ENCODE assay signal across 9 mouse cellular contexts in genomic region chr2:32260635-32261034, GRCm38 (mm10). TPM values are rescaled to one million over a fixed set of nuclear protein-coding genes. Genes with fewer than 3 reads are reported as not detected.
DNase-seq lines count a peak whose midpoint lies in the region; ATAC-seq and TF ChIP-seq lines count a peak whose summit lies in the region.
"Had no signal": no experiment of that assay in that cellular context is flagged by ENCODE, and none has a peak within 500 bp of the region (broad histone marks: within the 10 kb centered on the region; RNA-seq: fewer than 3 reads in every experiment).

No protein-coding gene starts in this region.

- H3K36me3 ChIP-seq in hindbrain, postnatal 0 days (ENCODE audit: insufficient read depth, low read length), result peaks cover 16% of the 10 kb centered on the region; the same call in 1 of the 2 replicates
- H3K36me3 ChIP-seq in liver, embryonic 14.5 days (replicated peaks; ENCODE audit: control insufficient read depth, insufficient read depth, low read depth), result peaks cover 12% of the 10 kb centered on the region
- H3K36me3 ChIP-seq in neural tube, embryonic 14.5 days (ENCODE audit: control insufficient read depth, insufficient read depth, low read length), result peaks cover 18% of the 10 kb centered on the region

- no peaks in the 10 kb centered on the region for H3K27me3 ChIP-seq in hindbrain, postnatal 0 days (ENCODE audit: insufficient read depth, low read length)
- no peaks in the 10 kb centered on the region for H3K27me3 ChIP-seq in liver, embryonic 14.5 days (ENCODE audit: control insufficient read depth, insufficient read depth, low read length)
- no peaks in the 10 kb centered on the region for H3K27me3 ChIP-seq in neural tube, embryonic 14.5 days (ENCODE audit: control insufficient read depth, insufficient read depth, low read length)
- H3K27me3 ChIP-seq: midbrain, embryonic 12.5 days had no signal

- H3K4me2 ChIP-seq in hindbrain, postnatal 0 days (ENCODE audit: low read depth, low read length), result no peak overlapping the region; the same call in 1 of the 2 replicates
- peak overlapping the region; percentile 70 for H3K4me2 ChIP-seq in liver, embryonic 14.5 days (ENCODE audit: low read depth)
- no peak overlapping the region for H3K4me2 ChIP-seq in neural tube, embryonic 14.5 days (ENCODE audit: low read depth, low read length)

- no peaks in the 10 kb centered on the region for H3K9me3 ChIP-seq in hindbrain, postnatal 0 days (ENCODE audit: low read length)
- H3K9me3 ChIP-seq in liver, embryonic 14.5 days (ENCODE audit: control insufficient read depth, low read length), result no peaks in the 10 kb centered on the region
- no peaks in the 10 kb centered on the region for H3K9me3 ChIP-seq in neural tube, embryonic 14.5 days (ENCODE audit: control insufficient read depth, low read length)
- H3K9me3 ChIP-seq: midbrain, embryonic 12.5 days had no signal

- H3K9ac ChIP-seq in hindbrain, postnatal 0 days (replicated peaks; ENCODE audit: low read length), result no peak overlapping the region
- 0 out of 2 replicates have a peak overlapping the region, but pooled peaks have one; percentile 46 for H3K9ac ChIP-seq in liver, embryonic 14.5 days (replicated peaks)
- H3K9ac ChIP-seq in neural tube, embryonic 14.5 days (replicated peaks; ENCODE audit: low read depth, low read length), result no peak overlapping the region; the same call in 1 of the 2 replicates

- peak; percentile 51 for ATAC-seq in erythroblast, adult 5-6 weeks (replicated peaks; ENCODE audit: low FRiP score, poor library complexity, severe bottlenecking)
- no peak for ATAC-seq in hindbrain, postnatal 0 days
- ATAC-seq in liver, embryonic 14.5 days (ENCODE audit: insufficient read depth), result no peak
- ATAC-seq in neural tube, embryonic 14.5 days (ENCODE audit: low read depth), result peak; percentile 33; the same call in 1 of the 2 replicates

- WGBS in hindbrain, postnatal 0 days, result 23% methylated on average over 4 of the region's 4 CpGs
- 26% methylated on average over 4 of the region's 4 CpGs for WGBS in liver, embryonic 14.5 days (ENCODE audit: insufficient replicate concordance)
- WGBS in neural tube, embryonic 14.5 days, result 28% methylated on average over 4 of the region's 4 CpGs

- H3K27ac ChIP-seq in hindbrain, postnatal 0 days, result no peak overlapping the region
- peak overlapping the region; percentile 34; the same call in 1 of the 2 replicates for H3K27ac ChIP-seq in liver, embryonic 14.5 days
- H3K27ac ChIP-seq in neural tube, embryonic 14.5 days (ENCODE audit: low read depth, low read length), result no peak overlapping the region
- H3K27ac ChIP-seq: midbrain, embryonic 12.5 days had no signal

- no peak for TF ChIP-seq EP300 in liver, embryonic 14.5 days (IDR thresholded peaks at IDR 0.05; ENCODE audit: low read depth)

- peak; percentile 34 for DNase-seq in gastrocnemius, postnatal 10 days
- no peak for DNase-seq in gastrocnemius, adult 8-10 months (ENCODE audit: low spot score in 2 of 2)
- peak; percentile 60 for DNase-seq in WW6 (ENCODE audit: low read depth, low spot score)
- peak; percentile 61 for DNase-seq in hindbrain, postnatal 0 days (ENCODE audit: low spot score)
- DNase-seq in liver, embryonic 14.5 days (ENCODE audit: low read depth in 3 of 3, low spot score in 3 of 3), result peak; percentile 58 to 72 (median 62)
- DNase-seq in ovary, adult 18-20 months (ENCODE audit: low spot score), result no peak

- no peak overlapping the region for H3K4me3 ChIP-seq in hindbrain, postnatal 0 days (ENCODE audit: low read length)
- peak overlapping the region in 1 of 2 experiments; percentile 97; a peak in 1 of 4 replicates for H3K4me3 ChIP-seq in liver, embryonic 14.5 days (ENCODE audit: insufficient read depth in 1 of 2, low read depth in 2 of 2, low read length in 2 of 2)
- H3K4me3 ChIP-seq in neural tube, embryonic 14.5 days (ENCODE audit: low read depth, low read length), result no peak overlapping the region; the same call in 1 of the 2 replicates

- H3K4me1 ChIP-seq in hindbrain, postnatal 0 days (ENCODE audit: insufficient read depth, low read length), result peaks cover 6% of the 10 kb centered on the region; the same call in 1 of the 2 replicates
- H3K4me1 ChIP-seq in liver, embryonic 14.5 days (replicated peaks; ENCODE audit: control insufficient read depth in 2 of 2, insufficient read depth in 2 of 2, low read length in 1 of 2), result peaks cover 6 to 13% of the 10 kb centered on the region in 2 experiments
- H3K4me1 ChIP-seq in neural tube, embryonic 14.5 days (ENCODE audit: control insufficient read depth, insufficient read depth, low read length), result peaks cover 7% of the 10 kb centered on the region

- TF ChIP-seq CTCF in hindbrain, postnatal 0 days (IDR thresholded peaks at IDR 0.05; ENCODE audit: low read depth), result peak; percentile 55
- TF ChIP-seq CTCF in liver, embryonic 14.5 days (IDR thresholded peaks at IDR 0.05; ENCODE audit: low read depth), result peak; percentile 68

RNA-seq across cellular contexts. Expression of gene Uck1, which starts 0.7 kb away (rescaled TPM):
- total RNA-seq in gastrocnemius, postnatal 10 days (2021), result 10 to 100 TPM; 18.0 to 20.2 TPM
- total RNA-seq in gastrocnemius, adult 8-10 months (2022), result 10 to 100 TPM; 10.1 to 10.9 (median 10.7) TPM
- 0.96 and 3.1 TPM in 2 replicates for total RNA-seq in erythroblast, adult 5-6 weeks (2015; ENCODE audit: low replicate concordance)
- 4.0 and 11.6 TPM in 2 replicates for total RNA-seq in erythroblast, adult 5-6 weeks (2017; ENCODE audit: low replicate concordance)
- 115 and 138 TPM in 2 replicates for total RNA-seq in hindbrain, postnatal 0 days (2014; rRNA removed)
- polyA plus RNA-seq in hindbrain, postnatal 0 days (2015; fragmentation: Nextera tagmentation; extraction: Ambion mirVana), result 90.8 and 92.5 TPM in 2 replicates
- polyA plus RNA-seq in liver, embryonic 14.5 days (2012; rRNA removed), result 17.7 and 19.8 TPM in 2 replicates
- 21.5 and 21.8 TPM in 2 replicates for polyA plus RNA-seq in liver, embryonic 14.5 days (2014; fragmentation: Nextera tagmentation; extraction: Ambion mirVana)
- 79.3 and 91.7 TPM in 2 replicates for polyA plus RNA-seq in neural tube, embryonic 14.5 days (2014; fragmentation: Nextera tagmentation; extraction: Ambion mirVana)

RNA-seq across cellular contexts. Expression of gene Pomt1, which starts 24.2 kb away (rescaled TPM):
- total RNA-seq in gastrocnemius, postnatal 10 days (2021), result 10 to 100 TPM; 16.0 to 17.2 TPM
- 10 to 100 TPM in 3 of 4 experiments, 1 to 10 TPM in 1; 10.0 to 12.5 (median 11.9) TPM for total RNA-seq in gastrocnemius, adult 8-10 months (2022)
- total RNA-seq in erythroblast, adult 5-6 weeks (2015; ENCODE audit: low replicate concordance), result 5.0 and 6.0 TPM in 2 replicates
- 3.9 and 10.9 TPM in 2 replicates for total RNA-seq in erythroblast, adult 5-6 weeks (2017; ENCODE audit: low replicate concordance)
- total RNA-seq in hindbrain, postnatal 0 days (2014; rRNA removed), result 41.2 and 41.8 TPM in 2 replicates
- 18.0 and 19.4 TPM in 2 replicates for polyA plus RNA-seq in hindbrain, postnatal 0 days (2015; fragmentation: Nextera tagmentation; extraction: Ambion mirVana)
- polyA plus RNA-seq in liver, embryonic 14.5 days (2012; rRNA removed), result 9.6 and 10.1 TPM in 2 replicates
- polyA plus RNA-seq in liver, embryonic 14.5 days (2014; fragmentation: Nextera tagmentation; extraction: Ambion mirVana), result 10.1 and 12.1 TPM in 2 replicates
- 28.2 and 30.4 TPM in 2 replicates for polyA plus RNA-seq in neural tube, embryonic 14.5 days (2014; fragmentation: Nextera tagmentation; extraction: Ambion mirVana)

RNA-seq across cellular contexts. Expression of gene Golga2, which starts 26.5 kb away (rescaled TPM):
- total RNA-seq in gastrocnemius, postnatal 10 days (2021), result 10 to 100 TPM; 71.3 to 76.5 TPM
- total RNA-seq in gastrocnemius, adult 8-10 months (2022), result 10 to 100 TPM; 50.1 to 62.3 (median 53.8) TPM
- 6.3 and 11.1 TPM in 2 replicates for total RNA-seq in erythroblast, adult 5-6 weeks (2015; ENCODE audit: low replicate concordance)
- 34.5 and 44.0 TPM in 2 replicates for total RNA-seq in erythroblast, adult 5-6 weeks (2017; ENCODE audit: low replicate concordance)
- total RNA-seq in hindbrain, postnatal 0 days (2014; rRNA removed), result 49.3 and 55.8 TPM in 2 replicates
- polyA plus RNA-seq in hindbrain, postnatal 0 days (2015; fragmentation: Nextera tagmentation; extraction: Ambion mirVana), result 24.4 and 25.7 TPM in 2 replicates
- polyA plus RNA-seq in liver, embryonic 14.5 days (2012; rRNA removed), result 10.0 and 13.0 TPM in 2 replicates
- 6.9 and 7.6 TPM in 2 replicates for polyA plus RNA-seq in liver, embryonic 14.5 days (2014; fragmentation: Nextera tagmentation; extraction: Ambion mirVana)
- polyA plus RNA-seq in neural tube, embryonic 14.5 days (2014; fragmentation: Nextera tagmentation; extraction: Ambion mirVana), result 25.4 and 31.7 TPM in 2 replicates

RNA-seq across cellular contexts. Expression of gene Swi5, which starts 27.2 kb away (rescaled TPM):
- total RNA-seq in gastrocnemius, postnatal 10 days (2021), result 100 to 1,000 TPM; 140 to 148 TPM
- total RNA-seq in gastrocnemius, adult 8-10 months (2022), result 100 to 1,000 TPM; 137 to 150 (median 140) TPM
- 30.4 and 97.8 TPM in 2 replicates for total RNA-seq in erythroblast, adult 5-6 weeks (2015; ENCODE audit: low replicate concordance)
- total RNA-seq in erythroblast, adult 5-6 weeks (2017; ENCODE audit: low replicate concordance), result 76.9 and 89.4 TPM in 2 replicates
- total RNA-seq in hindbrain, postnatal 0 days (2014; rRNA removed), result 302 and 319 TPM in 2 replicates
- 487 and 513 TPM in 2 replicates for polyA plus RNA-seq in hindbrain, postnatal 0 days (2015; fragmentation: Nextera tagmentation; extraction: Ambion mirVana)
- 108 and 130 TPM in 2 replicates for polyA plus RNA-seq in liver, embryonic 14.5 days (2012; rRNA removed)
- 100.0 and 105 TPM in 2 replicates for polyA plus RNA-seq in liver, embryonic 14.5 days (2014; fragmentation: Nextera tagmentation; extraction: Ambion mirVana)
- 140 and 288 TPM in 2 replicates for polyA plus RNA-seq in neural tube, embryonic 14.5 days (2014; fragmentation: Nextera tagmentation; extraction: Ambion mirVana)

Comparison
In these comparisons a context has a peak if more than half of its experiments do, and no peak if none do; other contexts are left out.
1. DNase-seq: peak in gastrocnemius, postnatal 10 days (single experiment), WW6 (single experiment), hindbrain, postnatal 0 days (single experiment) and liver, embryonic 14.5 days (3 of 3); none in gastrocnemius, adult 8-10 months (0 of 2) and ovary, adult 18-20 months (single experiment).
2. ATAC-seq: peak in erythroblast, adult 5-6 weeks (single experiment) and neural tube, embryonic 14.5 days (single experiment); none in hindbrain, postnatal 0 days (single experiment) and liver, embryonic 14.5 days (single experiment).